Mouse (Mus musculus) 3134 (cell line): Measurements from ENCODE around the gene Spg21.

Source experiments
- DNase-seq: peaks from one replicate; pipeline ENCODE4 v3.0.0-alpha.2; 2011; ENCODE audit warnings: low spot score; ENCODE audit not compliant: insufficient read length; ENCODE audit errors: extremely low read depth

Gene Spg21

DNA sequence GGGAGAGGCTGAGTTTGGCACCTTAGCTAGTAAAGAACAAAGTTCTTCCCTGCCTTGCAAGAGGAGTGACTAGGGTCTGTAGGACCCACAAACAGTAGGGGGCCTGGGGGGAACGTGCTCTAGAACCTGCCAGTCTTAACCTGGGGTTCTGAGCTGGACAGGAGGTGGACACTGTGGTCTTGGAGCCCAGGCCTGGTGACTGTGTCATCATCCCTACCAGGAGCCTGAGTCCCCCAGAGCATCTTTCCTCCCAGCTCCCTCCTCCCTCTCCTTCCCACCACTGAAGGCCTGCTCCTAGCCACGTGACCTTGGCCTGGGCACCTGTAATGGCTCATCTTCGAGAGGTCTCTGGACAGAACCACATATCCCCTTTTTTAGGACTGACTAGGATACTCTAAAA, 73.4 kb downstream of the Spg21 start:
- no peak for DNase-seq

DNA sequence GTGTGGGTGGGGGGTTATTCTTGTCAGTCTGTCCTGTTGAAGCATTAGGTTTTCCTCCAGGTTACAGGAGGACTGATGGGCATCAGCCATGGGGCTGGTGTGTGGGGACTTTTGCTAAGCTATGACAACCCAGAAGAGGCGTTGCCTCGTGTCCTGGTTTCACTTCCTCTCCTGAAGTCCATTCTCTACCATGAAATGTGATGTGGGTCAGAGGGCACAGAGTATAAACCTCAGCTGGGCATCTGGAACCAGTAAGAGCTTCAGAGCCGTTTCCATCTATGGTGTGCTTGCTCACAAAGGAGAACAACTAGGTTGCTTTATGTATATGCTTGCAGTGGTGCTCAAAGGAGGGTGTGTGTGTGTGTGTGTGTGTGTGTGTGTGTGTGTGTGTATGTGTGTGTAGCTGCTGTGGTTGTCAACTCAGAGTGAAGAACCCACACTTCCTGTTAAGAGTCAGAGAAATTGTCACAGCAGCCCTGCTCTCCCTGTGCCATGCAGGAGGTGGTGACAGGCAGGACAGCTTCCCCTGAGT, 74.5 kb downstream of the Spg21 start:
- no peak for DNase-seq

DNA sequence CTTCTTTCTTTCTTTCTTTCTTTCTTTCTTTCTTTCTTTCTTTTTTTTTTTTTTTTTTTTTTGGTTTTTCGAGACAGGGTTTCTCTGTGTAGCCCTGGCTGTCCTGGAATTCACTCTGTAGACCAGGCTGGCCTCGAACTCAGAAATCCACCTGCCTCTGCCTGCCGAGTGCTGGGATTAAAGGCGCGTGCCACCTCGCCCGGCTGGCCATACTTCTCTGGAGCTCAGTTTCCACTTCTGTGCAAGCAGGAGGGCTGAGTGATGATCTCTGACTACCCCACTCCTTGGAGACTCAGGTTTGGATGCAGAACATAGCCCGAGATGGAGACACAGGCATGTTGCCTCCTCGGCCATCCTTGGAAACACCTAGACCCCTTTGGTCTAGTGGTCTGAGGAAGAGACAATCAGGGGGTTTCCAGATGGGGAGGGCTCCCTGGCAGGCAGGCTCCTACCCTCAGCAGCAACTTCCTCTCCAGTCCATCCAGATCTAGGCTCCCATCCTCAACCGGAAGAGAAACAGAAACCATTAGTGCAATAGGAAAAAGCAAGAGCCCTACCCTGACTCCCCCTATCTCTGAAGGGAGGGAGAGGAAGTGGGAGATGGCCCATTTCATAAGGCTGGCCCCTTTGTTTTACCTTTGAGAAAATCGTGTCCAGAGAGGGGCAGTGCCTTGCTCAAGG, 75.2 kb downstream of the Spg21 start:
- no peak for DNase-seq

DNA sequence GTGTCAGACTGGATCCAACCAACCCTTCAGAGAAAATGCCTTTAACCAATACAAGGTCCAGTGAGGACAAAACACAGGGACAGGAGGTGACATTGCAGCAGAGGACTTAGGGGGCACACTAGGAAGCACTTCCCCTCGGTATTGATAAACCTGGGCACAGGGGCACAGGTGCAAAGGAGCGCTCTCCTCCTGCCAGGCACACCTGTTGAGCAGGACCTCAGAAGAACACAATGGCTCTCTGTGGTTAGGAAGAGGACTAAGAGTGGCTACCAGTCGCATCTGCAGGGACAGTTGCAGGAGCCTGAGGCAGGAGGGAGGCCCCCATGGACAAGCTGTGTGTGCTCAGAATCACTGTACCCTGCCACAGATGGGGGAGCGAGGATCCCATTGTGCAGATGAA, 75.7 kb downstream of the Spg21 start:
- no peak for DNase-seq
